Mouse (Mus musculus): ENCODE measurements around the gene D230025D16Rik.

D230025D16Rik gene

GRCm38 (mm10) chr8:105237442-105238142 is 12.6 kb downstream of the D230025D16Rik start:
- DNase-seq, result no peak

DNA sequence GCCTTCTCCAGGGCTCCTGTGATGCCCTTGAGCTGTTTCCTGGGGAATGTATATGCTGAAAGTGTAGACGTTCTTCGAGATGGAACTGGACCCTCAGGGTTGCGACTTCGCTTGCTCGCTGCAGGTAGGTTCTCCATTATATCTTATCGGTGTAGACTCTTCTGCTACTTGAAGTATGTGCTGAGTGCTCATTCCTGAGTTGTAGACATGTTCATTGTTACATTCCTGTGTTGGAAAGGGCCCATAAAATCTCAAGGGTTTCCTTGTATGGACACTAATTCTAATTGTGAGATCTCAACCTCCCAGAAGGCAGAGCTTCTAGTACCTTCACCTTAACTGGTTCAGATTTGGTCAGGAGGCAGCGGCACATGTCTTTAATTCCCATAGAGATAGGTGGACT is 16.1 kb downstream of the D230025D16Rik start:
- DNase-seq, result no peak

DNA sequence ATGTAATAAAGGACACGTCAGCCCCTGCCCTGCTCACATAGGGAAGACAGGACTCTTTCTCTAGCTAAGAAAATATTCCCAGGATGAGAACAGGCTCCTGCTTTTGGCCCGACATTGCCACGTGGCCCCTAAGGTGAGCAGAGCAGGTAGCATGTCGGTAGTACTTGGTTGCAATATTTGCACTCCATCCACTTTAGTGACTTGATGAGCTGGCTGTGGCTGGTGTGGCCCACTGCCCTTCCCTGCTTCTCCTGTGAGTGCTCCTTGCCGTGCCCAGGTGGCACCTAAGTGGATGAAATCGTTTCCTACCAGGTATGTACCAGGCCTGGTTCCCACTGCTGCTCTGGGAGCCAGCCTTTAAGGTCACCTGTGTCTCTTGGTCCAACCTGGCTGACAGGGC is 27.0 kb downstream of the D230025D16Rik start:
- DNase-seq, result no peak

DNA sequence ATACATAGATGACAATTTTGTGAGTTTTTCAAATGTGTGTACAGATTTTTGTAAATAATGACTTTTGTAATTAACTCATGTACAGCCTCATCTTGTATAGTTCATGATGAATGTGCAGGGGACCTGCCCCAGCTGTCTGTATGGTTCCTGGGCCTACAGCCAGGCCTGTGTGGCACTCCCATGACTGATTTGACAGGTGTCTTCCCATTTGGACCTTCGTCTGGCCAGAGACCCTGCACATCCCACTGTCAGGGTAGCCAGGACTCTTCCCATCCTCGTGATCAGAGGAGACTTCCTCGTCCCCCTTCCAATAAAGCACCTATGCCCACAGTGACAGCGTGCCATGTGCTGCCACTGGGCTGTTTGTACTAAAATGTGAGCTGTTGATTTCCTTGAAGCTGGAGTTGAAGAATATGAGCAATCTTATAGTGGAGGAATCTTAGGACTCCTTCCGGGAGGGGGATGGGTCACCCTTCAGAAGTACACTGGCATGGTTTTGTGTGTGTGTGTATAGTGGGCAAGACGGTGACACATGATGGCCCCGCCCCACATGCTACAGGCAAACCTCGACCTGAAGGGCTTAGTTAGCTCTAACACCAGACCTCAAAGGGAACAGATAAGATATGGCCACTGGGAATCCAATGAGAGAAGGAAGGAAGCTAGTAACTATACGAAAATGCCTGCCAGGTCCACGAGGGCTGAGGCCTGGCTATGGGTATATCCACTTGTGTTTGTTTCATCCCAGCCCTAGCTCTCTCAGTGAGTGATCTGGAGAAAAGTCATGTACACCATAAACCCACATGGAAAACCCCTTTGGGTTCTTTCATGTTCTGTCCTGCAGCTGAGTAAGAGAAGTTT is 28.0 kb downstream of the D230025D16Rik start:
- peak; percentile 23 for DNase-seq

DNA sequence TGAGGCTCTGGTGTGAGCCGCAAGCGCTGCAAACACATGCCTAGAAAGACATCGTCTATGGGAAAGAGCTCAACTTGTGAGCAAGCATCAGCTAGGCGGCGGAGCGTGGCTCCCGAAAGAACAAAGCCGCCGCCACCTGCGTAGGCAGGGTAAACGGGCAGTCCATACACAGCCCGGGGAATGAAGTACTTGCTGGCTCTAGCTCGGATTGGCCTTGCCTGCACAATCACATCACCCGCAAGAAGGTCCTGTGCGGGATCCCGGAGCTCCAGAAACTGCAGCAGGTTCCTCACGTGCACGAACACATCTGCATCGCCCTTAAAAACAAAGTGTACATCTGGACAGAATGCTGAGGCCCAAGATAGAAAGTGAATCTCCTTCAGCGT is 28.8 kb downstream of the D230025D16Rik start:
- no peak for DNase-seq

- peak; percentile 81 for DNase-seq
Measured at GRCm38 (mm10) chr8:105254152-105254965, 29.4 kb downstream of the D230025D16Rik start.

DNA sequence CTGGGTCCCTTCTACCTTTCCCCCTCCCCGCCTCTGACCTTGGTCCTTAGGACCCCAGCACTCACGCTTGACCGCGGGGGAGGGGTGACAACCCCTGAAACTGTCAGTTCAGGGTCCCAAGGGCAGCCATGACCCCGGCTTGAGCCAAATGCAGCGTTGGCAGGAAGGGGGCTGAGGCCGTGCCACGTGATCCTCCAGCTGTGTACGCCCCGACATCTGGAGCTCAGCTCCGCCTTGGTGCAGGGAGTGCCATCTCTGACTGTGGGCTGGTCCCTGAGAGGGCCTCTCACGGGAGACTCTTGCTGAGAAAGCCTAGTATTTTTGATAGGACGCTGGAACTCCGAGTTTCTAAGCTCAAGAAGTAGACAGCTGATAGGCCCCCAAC is 30.0 kb downstream of the D230025D16Rik start, which contains the start of gene B3gnt9:
B3gnt9 (minus strand) TSS at position 188 of the 385 bp plus-strand sequence.
- DNase-seq, result no peak

DNA sequence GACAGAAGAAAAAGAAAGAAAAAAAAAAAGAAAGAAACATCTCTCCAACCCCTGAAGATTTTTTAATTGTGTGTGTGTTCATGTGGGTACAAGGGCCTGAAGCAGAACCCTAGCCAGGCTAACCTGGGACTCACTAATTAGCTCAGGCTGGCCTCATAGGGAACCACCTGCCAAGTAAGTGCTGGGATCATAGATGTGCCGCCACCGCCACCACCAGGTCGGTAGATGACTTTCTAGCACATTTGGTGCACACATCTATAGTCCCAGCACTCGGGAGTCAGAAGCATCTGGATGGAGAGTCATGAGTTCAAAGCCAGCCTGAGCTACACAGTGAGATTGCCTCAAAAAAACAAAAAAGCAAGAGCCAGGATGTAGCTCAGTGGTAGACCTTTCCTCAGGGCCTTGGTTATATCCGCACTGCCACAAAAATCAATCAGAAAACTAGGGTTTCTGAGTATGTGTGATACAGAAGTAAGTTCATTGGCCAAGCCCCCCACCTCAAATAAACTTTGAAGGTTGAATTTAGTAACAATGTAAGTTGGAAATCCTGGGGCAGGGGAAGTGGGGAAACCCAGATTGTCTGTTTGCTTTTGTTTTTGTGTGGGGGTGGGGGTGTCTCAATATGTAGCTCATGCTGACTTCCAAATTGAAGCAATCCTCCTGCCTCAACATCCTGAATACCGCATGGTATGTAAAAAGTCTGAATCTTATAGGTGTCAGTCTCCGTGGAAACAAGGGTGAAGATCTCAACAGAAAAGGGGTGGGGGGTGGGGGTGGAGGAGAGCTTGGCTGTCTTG is 32.6 kb downstream of the D230025D16Rik start:
- DNase-seq, result peak; percentile 17

DNA sequence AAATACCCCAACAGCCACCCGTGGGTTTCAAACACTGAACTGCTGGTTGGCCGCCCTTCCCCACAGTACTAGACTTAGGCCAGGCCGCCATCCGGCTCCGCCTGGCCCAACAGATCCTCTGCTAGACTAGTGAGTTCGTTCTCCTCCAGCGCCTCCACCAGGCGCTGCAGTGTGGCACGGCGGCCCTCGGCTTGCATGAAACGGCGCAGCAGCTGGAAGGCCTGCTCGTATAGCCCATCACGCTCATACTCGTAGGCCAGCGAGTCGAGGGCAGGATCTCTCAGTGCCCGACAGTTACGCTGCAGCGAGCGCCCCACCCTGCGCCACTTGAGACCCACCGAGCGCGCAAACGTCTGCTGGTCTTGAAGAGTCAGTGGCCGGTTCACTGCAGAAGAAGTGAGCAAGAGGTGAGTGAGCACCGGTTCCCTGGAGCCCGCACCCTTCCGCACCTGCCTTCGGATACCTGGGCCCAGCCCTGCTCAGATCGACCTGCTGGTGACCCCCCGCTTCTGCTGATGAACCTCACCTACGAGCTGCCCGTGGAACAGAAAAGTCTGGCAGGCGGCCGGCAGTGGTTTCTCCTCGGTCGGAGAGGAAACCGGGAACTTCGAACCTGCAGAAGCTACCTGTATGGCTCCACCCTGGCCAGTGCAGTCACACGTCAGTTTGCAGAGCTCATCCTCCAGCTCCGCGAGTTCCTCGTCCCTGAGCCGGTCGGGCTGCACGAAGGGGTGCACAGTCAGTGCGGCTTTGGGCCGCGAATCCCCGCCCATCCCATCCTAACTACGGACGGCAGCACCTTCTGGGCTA is 34.2 kb downstream of the D230025D16Rik start:
- peak; percentile 39 for DNase-seq

- DNase-seq, result peak; percentile 68
Measured at GRCm38 (mm10) chr8:105259721-105260320, 34.9 kb downstream of the D230025D16Rik start.

DNA sequence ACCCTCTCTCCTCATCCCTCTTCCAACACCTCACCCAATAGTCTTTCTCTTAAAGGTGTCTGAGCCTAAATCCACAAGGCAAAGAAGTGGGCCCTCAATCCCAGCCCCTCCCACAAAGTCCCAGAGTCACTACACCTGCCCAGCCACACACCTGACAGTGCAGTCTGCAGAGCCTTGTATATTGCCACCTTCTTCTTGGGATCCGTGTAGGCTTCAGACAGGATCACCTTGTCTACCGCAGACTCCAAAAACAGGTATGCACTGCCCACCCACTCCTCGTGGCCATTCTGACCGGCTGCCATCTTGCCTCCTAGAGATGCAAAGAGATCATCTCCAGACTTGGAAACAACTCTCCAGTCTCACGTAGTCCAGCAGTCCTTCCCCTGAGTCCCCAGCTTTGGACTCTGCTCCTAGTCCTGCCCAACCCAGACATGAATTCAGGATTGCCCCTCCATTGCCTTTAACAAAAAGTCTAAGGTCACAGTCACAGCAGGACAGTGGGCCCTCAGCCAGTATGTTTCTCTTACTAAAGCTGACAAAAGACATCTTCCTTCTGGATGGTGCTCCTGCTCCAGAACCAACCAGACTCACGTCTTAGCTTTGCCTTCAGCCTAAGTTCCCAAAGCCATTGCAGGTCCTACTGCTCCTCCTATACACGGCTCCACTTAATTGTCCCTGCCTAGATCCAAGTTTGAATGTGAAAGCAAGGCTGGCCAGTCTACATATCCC is 35.6 kb downstream of the D230025D16Rik start:
- peak; percentile 30 for DNase-seq

GRCm38 (mm10) chr8:105261326-105261980 is 36.5 kb downstream of the D230025D16Rik start:
- DNase-seq, result no peak

GRCm38 (mm10) chr8:105263244-105263912 is 38.4 kb downstream of the D230025D16Rik start:
- peak; percentile 20 for DNase-seq

DNA sequence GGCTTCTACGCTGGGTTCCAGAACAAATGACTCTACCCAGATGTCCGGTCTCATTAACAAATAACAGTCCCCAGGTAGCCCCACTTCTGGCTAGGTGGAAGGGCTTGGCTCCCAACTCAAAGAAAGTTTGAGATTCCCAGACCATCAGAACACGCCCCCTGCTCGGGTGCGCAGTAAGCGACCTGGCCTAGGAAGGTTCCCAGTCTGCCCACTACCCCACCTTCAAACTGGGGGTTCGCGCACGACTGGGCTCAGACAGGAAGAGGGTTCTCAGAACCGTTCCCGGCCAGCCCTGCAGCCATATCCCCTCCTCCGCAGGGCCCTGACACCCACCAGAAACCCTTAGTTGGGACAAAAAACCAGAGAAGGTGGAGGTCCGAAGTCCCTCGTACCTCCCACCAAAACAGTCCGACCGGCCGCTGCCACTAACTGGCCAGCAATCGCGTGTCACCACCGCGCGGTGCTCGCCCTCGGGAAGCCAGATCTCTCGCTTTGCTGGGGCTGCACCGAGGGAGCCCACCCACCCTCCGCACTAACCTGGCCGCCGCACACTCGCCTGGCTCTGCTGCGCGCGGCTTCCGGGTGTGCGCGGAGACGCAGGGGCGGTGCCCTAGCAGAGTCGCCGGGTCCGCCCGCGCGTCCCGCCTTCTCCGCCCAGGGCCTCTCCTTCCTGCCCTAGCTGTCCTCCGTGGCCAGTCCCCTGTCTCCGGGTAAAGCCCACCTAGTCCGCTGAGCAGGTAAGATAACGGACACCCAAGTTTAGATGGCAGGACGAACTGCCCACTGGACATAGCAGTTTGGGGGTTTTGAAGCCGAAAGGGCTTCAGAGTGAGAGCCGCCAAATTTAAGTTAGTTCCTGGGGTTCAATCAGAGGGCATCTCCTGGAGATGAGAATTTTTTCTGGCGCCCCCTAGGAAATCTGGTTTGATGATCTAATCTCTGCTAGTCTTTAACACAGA is 39.4 kb downstream of the D230025D16Rik start, which contains the start of the genes Tradd and Fbxl8:
Tradd (minus strand) TSS at position 586 of the 959 bp plus-strand sequence.
Fbxl8 (plus strand) TSS at position 625 of the 959 bp plus-strand sequence.
- peak; percentile 59 for DNase-seq

DNA sequence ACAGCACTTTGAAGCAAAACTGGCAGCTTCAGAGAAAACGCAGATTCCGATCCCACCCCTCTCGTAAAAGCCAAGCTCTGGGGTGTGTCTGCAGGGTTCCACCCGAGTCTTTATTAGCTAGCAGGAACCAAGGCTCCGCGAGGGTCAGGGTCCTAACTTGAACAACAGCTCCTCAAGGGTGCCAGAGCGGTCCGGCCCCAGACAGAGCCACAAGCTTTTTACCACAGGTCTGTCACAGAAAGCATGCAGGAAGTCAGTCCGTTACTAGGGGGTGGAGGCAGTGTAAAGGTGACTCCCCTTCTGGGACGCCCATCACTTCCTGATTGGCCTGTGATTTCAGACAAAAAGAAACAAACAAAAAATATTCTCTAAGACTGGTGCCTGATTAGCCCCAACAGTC is 40.2 kb downstream of the D230025D16Rik start:
- peak; percentile 34 for DNase-seq

- DNase-seq, result peak; percentile 31
Measured at GRCm38 (mm10) chr8:105266775-105267174, 41.8 kb downstream of the D230025D16Rik start.

DNA sequence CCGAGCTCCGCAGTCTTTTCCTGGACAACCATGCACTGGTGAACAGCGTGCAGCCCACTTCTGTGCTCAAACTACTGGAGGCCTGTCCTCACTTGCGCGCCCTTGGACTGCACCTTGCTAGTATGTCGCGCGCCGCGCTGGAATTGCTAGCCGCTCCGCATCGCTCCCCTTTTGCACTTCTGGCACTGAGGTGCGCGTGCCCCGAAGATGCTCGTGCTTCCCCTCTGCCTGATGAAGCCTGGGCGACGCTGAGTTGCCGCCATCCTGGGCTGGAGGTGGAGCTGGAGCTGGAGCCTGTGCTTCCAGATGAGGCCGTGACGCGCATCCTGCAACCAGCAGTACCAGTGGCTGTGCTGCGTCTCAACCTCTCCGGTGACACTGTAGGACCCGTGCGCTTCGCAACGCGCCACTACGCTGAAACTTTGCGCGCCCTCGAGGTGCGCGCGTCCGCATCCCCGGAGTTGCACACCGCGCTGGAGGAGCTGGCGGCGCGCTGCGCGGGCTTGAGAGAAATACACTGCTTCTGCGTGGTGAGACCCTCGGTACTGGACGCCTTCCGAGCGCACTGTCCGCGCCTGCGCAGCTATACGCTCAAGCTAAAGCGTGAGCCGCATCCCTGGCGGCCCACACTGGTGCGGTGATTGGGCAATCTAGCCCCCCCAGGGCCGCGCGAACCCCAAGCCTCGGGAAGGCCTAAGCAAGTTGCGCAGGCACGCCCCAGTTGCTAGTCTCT is 43.6 kb downstream of the D230025D16Rik start:
- DNase-seq, result peak; percentile 74
